Comparison of ENCODE assay signal across 16 mouse cellular contexts in the genomic region with DNA sequence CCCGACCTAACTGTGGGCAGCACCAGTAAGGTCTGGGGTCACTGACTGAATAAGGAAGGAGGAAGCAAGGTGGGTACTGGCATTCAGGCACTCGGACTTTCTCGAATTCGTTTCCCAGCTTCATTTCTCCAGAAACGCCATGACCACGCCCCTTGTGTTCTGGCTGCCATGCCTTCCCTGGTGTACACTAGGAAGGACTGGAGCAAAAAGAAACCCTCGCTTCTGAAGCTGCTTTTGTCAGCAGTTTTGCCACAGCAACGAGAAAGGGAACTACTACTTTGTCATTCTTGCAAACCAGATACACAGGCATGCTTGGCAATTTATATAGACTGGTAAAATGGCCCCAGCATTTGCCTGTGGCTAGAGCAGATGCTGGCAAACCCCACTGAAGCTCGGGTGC.
"Had no signal": no experiment of that assay in that cellular context is flagged by ENCODE, and none has a peak within 500 bp of the region (broad histone marks: within the 10 kb centered on the region; RNA-seq: fewer than 3 reads in every experiment).

No protein-coding gene starts in this region.

- H3K4me3 ChIP-seq: megakaryocyte, embryonic 14.5 days; midbrain, embryonic 13.5 days; myocyte; neural tube, embryonic 12.5 days had no signal

- H3K4me1 ChIP-seq: megakaryocyte, embryonic 14.5 days; midbrain, embryonic 13.5 days had no signal

- H3K27me3 ChIP-seq: megakaryocyte, embryonic 14.5 days; midbrain, embryonic 13.5 days; neural tube, embryonic 12.5 days had no signal

- H3K36me3 ChIP-seq: midbrain, embryonic 13.5 days; neural tube, embryonic 12.5 days had no signal

- H3K9me3 ChIP-seq: midbrain, embryonic 13.5 days; neural tube, embryonic 12.5 days had no signal

- H3K9ac ChIP-seq: liver, embryonic 14.5 days; lung, embryonic 14.5 days; midbrain, embryonic 13.5 days; neural tube, embryonic 12.5 days had no signal

- DNase-seq: lung, adult 18-20 months; lung, embryonic 14.5 days; lung, postnatal 10 days; lung, postnatal 4 days; right cerebral cortex, postnatal 14 days; spleen, adult 18-20 months; thymus, adult 18-20 months; thymus, postnatal 14 days; thymus, postnatal 36 days had no signal

- H3K27ac ChIP-seq: liver, embryonic 14.5 days; midbrain, embryonic 13.5 days; neural tube, embryonic 12.5 days had no signal

- ATAC-seq: midbrain, embryonic 13.5 days; midbrain, embryonic 16.5 days had no signal

- H3K4me2 ChIP-seq: lung, embryonic 14.5 days; midbrain, embryonic 11.5 days; midbrain, embryonic 13.5 days; neural tube, embryonic 12.5 days had no signal
